Comparison of ENCODE assay signal across 12 mouse cellular contexts in the genomic region with DNA sequence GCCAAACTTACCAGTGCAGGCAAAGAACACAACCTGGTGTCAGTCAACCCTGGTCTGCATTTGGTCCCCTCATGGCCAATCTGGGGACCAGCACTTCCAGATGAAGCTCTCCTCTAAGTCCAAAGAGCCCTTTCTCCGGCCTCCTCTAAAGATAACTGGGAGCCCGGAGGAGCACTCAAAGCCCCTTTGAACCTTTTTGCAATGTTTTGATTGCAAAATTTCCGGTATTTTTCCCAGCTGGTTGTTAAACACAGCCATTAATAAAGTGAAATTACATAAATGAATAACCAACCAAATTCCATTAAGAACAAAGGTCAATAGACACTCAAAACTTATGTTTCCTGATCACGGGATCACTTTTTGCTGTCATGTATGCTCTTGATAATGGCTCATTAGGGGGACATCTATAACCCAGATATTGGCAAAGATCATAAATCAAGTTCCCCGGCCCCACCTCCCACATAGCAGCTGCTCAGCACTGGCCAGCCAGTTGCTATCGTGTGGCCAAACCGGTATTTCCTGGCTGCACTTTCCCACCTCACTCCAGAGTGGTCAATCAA. TPM values are rescaled to one million over a fixed set of nuclear protein-coding genes. Genes with fewer than 3 reads are reported as not detected.
DNase-seq lines count a peak whose midpoint lies in the region; ATAC-seq and TF ChIP-seq lines count a peak whose summit lies in the region.
"Had no signal": no experiment of that assay in that cellular context is flagged by ENCODE, and none has a peak within 500 bp of the region (broad histone marks: within the 10 kb centered on the region; RNA-seq: fewer than 3 reads in every experiment).

No protein-coding gene starts in this region.

- H3K9me3 ChIP-seq in kidney, embryonic 15.5 days (replicated peaks) = no peaks in the 10 kb centered on the region
- no peaks in the 10 kb centered on the region for H3K9me3 ChIP-seq in lung, embryonic 16.5 days (ENCODE audit: control insufficient read depth, low read length)
- H3K9me3 ChIP-seq: embryonic facial prominence, embryonic 15.5 days; neural tube, embryonic 13.5 days had no signal

- peak; percentile 56 for DNase-seq in adrenal gland, adult 2 months
- DNase-seq in adrenal gland, postnatal 4 days (ENCODE audit: low spot score in 2 of 2) = no peak
- peak; percentile 61 for DNase-seq in adipocyte (ENCODE audit: low spot score)
- no peak for DNase-seq in left cerebral cortex, postnatal 25 days (ENCODE audit: low spot score in 2 of 2)
- no peak for DNase-seq in cerebellum, adult 2 months
- DNase-seq: spleen, adult 18-20 months had no signal

- H3K27ac ChIP-seq in kidney, embryonic 15.5 days = peak overlapping the region; percentile 72
- H3K27ac ChIP-seq in lung, embryonic 16.5 days (ENCODE audit: low read length) = peak overlapping the region; percentile 88
- H3K27ac ChIP-seq in cerebellum, adult 2 months (ENCODE audit: insufficient read depth, low read length) = no peak overlapping the region
- H3K27ac ChIP-seq: embryonic facial prominence, embryonic 15.5 days; neural tube, embryonic 13.5 days had no signal

- H3K9ac ChIP-seq in kidney, embryonic 15.5 days = no peak overlapping the region
- peak overlapping the region; percentile 53 for H3K9ac ChIP-seq in lung, embryonic 16.5 days (ENCODE audit: low read length)
- H3K9ac ChIP-seq: embryonic facial prominence, embryonic 15.5 days had no signal

- intact Hi-C loops in left cerebral cortex, postnatal 25 days (cut with DNase I) = no loop called here

- TF ChIP-seq POLR2A in cerebellum, adult 2 months (IDR thresholded peaks at IDR 0.05; ENCODE audit: borderline replicate concordance, insufficient read depth, low read length) = no peak

- WGBS in kidney, embryonic 15.5 days = 21% methylated on average over 7 of the region's 7 CpGs
- WGBS in lung, embryonic 16.5 days = 7% methylated on average over 7 of the region's 7 CpGs
- WGBS in cerebellum, adult 2 months = 77% methylated on average over 7 of the region's 7 CpGs

- H3K36me3 ChIP-seq in kidney, embryonic 15.5 days = no peaks in the 10 kb centered on the region
- H3K36me3 ChIP-seq in lung, embryonic 16.5 days (ENCODE audit: control insufficient read depth, insufficient read depth, low read length) = no peaks in the 10 kb centered on the region
- H3K36me3 ChIP-seq: embryonic facial prominence, embryonic 15.5 days; neural tube, embryonic 13.5 days had no signal

- peak; percentile 30; the same call in 1 of the 2 replicates for ATAC-seq in kidney, embryonic 15.5 days (replicated peaks; ENCODE audit: low FRiP score)
- peak; percentile 48 for ATAC-seq in lung, embryonic 16.5 days (ENCODE audit: low read depth)
- no peak for ATAC-seq in monocyte, adult 5-6 weeks (replicated peaks; ENCODE audit: insufficient number of reproducible peaks, low FRiP score, low TSS enrichment, poor library complexity, severe bottlenecking)
- ATAC-seq: Patski had no signal

- H3K4me2 ChIP-seq in kidney, embryonic 15.5 days = peak overlapping the region; percentile 5; the same call in 1 of the 2 replicates
- peak overlapping the region; percentile 52 for H3K4me2 ChIP-seq in lung, embryonic 16.5 days (ENCODE audit: low read depth, low read length)
- H3K4me2 ChIP-seq: embryonic facial prominence, embryonic 15.5 days; neural tube, embryonic 13.5 days had no signal

- peaks cover 82% of the 10 kb centered on the region for H3K4me1 ChIP-seq in kidney, embryonic 15.5 days
- peaks cover 74% of the 10 kb centered on the region for H3K4me1 ChIP-seq in lung, embryonic 16.5 days (replicated peaks; ENCODE audit: control insufficient read depth, insufficient read depth, low read length)
- H3K4me1 ChIP-seq in cerebellum, adult 2 months (ENCODE audit: control insufficient read depth, insufficient read depth, low read length) = peaks cover 49% of the 10 kb centered on the region

- no peak overlapping the region for H3K4me3 ChIP-seq in kidney, embryonic 15.5 days (replicated peaks)
- peak overlapping the region; percentile 47 for H3K4me3 ChIP-seq in lung, embryonic 16.5 days (ENCODE audit: low read length)
- H3K4me3 ChIP-seq in cerebellum, adult 2 months (replicated peaks; ENCODE audit: insufficient read depth, low read depth, low read length) = no peak overlapping the region
- H3K4me3 ChIP-seq: embryonic facial prominence, embryonic 15.5 days; neural tube, embryonic 13.5 days had no signal

- TF ChIP-seq CTCF in cerebellum, adult 2 months (IDR thresholded peaks at IDR 0.05; ENCODE audit: borderline replicate concordance, insufficient read depth, low read depth, low read length) = no peak

- H3K27me3 ChIP-seq in kidney, embryonic 15.5 days = no peaks in the 10 kb centered on the region
- no peaks in the 10 kb centered on the region for H3K27me3 ChIP-seq in lung, embryonic 16.5 days (ENCODE audit: control insufficient read depth, insufficient read depth, low read depth, low read length)
- no peaks in the 10 kb centered on the region for H3K27me3 ChIP-seq in cerebellum, adult 2 months (ENCODE audit: control insufficient read depth, insufficient read depth, low read length)
- H3K27me3 ChIP-seq: embryonic facial prominence, embryonic 15.5 days; neural tube, embryonic 13.5 days; Patski had no signal

RNA-seq across cellular contexts. Expression of gene H6pd, which starts 5.7 kb away (rescaled TPM):
- total RNA-seq in adrenal gland, adult 2 months (2021) = 100 to 1,000 TPM; 120 to 197 TPM
- 146 and 154 TPM in 2 replicates for polyA plus RNA-seq in adrenal gland, adult 2 months (2012; rRNA removed)
- total RNA-seq in adrenal gland, postnatal 4 days (2021) = 100 to 1,000 TPM; 108 to 120 TPM
- 17.8 and 18.5 TPM in 2 replicates for polyA plus RNA-seq in kidney, embryonic 15.5 days (2015; fragmentation: Nextera tagmentation; extraction: Ambion mirVana)
- 38.3 and 39.6 TPM in 2 replicates for polyA plus RNA-seq in lung, embryonic 16.5 days (2015; fragmentation: Nextera tagmentation; extraction: Ambion mirVana)
- total RNA-seq in monocyte, adult 5-6 weeks (2017) = 19.1 to 35.1 TPM (median 21.1 TPM) in 3 replicates
- total RNA-seq in left cerebral cortex, postnatal 25 days (2021) = 10 to 100 TPM; 10.8 to 12.0 TPM
- 11.6 and 14.1 TPM in 2 replicates for polyA plus RNA-seq in cerebellum, adult 2 months (2012; rRNA removed)

RNA-seq across cellular contexts. Expression of gene Spsb1, which starts 48.3 kb away (rescaled TPM):
- total RNA-seq in adrenal gland, adult 2 months (2021) = 10 to 100 TPM; 22.2 to 29.5 TPM
- polyA plus RNA-seq in adrenal gland, adult 2 months (2012; rRNA removed) = 26.3 and 26.9 TPM in 2 replicates
- 10 to 100 TPM; 36.9 to 42.0 TPM for total RNA-seq in adrenal gland, postnatal 4 days (2021)
- 11.7 and 12.7 TPM in 2 replicates for polyA plus RNA-seq in kidney, embryonic 15.5 days (2015; fragmentation: Nextera tagmentation; extraction: Ambion mirVana)
- polyA plus RNA-seq in lung, embryonic 16.5 days (2015; fragmentation: Nextera tagmentation; extraction: Ambion mirVana) = 14.9 and 15.1 TPM in 2 replicates
- 0.39 TPM in 1 of 3 replicates, not detected in the others for total RNA-seq in monocyte, adult 5-6 weeks (2017)
- total RNA-seq in left cerebral cortex, postnatal 25 days (2021) = 10 to 100 TPM; 14.4 to 14.9 TPM
- polyA plus RNA-seq in cerebellum, adult 2 months (2012; rRNA removed) = 25.3 and 26.3 TPM in 2 replicates

Comparison
In these comparisons a context has a peak if more than half of its experiments do, and no peak if none do; other contexts are left out.
1. DNase-seq: peak in adrenal gland, adult 2 months (single experiment) and adipocyte (single experiment); none in adrenal gland, postnatal 4 days (0 of 2), left cerebral cortex, postnatal 25 days (0 of 2) and cerebellum, adult 2 months (0 of 2).
2. RNA of gene Spsb1, which starts 48.3 kb away (total RNA-seq): 36.9 to 42.0 TPM in adrenal gland, postnatal 4 days, 22.2 to 29.5 TPM in adrenal gland, adult 2 months and 14.4 to 14.9 TPM in left cerebral cortex, postnatal 25 days; 0.39 TPM in monocyte, adult 5-6 weeks; every median in the first group is over 10 times any median in the second.